Mouse (Mus musculus): ENCODE data around the gene Alcam. TPM values are rescaled to one million over a fixed set of nuclear protein-coding genes. Genes with fewer than 3 reads are reported as not detected.
A peak's percentile ranks its signal among the peaks of the same experiment; 100 is the strongest.

Alcam gene
- polyA plus RNA-seq, 1 experiment: 65.1 TPM

DNA sequence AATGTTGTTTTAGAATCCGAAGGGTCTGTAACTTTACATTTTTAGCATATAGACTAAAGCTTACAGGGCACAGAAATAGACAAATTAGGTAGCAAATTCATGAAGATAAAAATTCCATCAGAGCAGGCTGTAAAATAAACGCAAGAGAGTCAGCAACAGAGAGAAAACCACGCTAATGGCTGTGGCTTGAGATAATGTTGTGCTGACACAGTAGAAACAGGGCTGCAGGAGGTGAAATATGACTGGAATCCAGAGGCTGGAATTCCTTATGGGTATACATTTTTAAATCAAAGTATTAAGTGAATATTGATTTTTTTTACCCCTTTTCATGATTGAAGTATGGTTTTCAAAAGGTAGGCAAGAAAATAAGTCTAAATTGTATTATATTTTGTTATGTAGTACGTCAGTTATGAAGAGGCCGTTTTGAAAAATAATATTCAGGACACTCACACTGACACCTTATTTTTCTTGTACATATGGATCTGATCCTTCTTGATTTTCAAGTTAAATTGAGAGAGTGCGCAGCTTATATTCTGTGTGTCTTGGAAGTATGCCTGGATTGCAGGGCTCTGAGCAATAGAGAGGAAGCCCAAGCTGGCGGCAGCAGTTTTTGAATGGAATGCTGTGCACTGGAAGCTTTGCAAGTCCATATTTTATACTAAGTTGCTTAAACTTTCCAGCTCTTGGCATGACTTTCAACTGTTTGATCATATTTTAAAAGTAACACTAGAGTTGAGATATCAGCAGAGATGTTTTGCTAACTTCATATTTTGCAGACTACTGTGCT lies 74.9 kb downstream of the Alcam start:
- peak in 1 of 2 experiments; percentile 31 for DNase-seq (ENCODE audit: extremely low spot score in 1 of 2, low spot score in 1 of 2)

DNA sequence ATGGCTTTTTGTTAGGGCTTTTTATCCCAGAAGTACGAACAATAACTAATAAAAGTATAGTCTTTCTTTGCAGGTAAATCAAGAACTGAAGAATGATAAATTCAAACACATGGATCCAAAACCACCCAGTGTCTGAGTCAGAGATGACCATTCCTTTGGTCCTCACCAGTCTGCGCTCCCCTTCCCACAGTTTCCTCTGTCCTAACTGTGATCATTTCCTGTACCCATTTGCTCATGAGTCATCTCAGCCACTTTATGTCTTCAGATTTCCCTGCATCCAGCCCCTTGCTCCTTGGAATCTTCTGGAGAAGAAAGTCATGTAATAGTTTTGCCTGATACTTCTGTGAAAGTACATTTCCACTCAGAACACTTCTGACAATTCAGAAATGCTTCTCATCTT lies 77.0 kb downstream of the Alcam start:
- no peak for DNase-seq (ENCODE audit: extremely low spot score in 1 of 2, low spot score in 1 of 2)

DNA sequence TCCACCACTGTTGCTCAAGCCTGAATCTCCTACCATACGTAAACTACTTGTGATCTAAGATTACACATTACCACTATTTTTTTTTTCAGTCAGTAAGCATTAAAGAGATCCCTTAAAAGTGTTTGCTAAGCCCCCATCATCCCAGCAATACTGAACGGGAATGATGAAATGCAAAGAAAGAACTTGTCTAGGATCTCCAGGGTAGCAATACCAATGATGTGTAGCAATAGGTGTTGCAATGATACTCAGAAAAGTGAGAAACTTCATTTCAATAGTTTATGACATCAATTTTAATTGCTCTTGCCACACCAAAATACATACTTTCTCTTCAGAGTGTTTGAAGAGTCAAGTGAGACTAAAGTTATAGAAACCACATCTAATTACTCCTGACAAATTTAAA lies 81.9 kb downstream of the Alcam start:
- no peak for DNase-seq (ENCODE audit: extremely low spot score in 1 of 2, low spot score in 1 of 2)

DNA sequence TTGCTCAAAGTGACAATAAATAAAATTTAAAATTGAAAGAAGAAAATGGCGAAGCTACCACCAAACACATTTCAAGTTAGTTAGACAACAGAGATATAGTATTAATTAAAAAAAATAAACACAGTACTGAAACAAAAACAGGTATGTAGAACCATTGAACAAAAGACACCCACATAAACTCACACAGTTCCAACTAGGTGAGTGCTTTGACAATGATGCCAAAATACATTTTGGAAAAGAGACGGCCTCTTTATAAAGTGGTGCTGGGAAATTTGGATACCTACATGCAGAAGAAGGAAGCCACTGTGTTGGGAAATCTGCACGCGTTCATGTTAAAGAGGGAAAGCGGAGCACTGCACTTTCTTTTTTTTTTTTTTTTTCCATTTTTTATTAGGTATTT lies 85.4 kb downstream of the Alcam start:
- no peak for DNase-seq (ENCODE audit: extremely low spot score in 1 of 2, low spot score in 1 of 2)

DNA sequence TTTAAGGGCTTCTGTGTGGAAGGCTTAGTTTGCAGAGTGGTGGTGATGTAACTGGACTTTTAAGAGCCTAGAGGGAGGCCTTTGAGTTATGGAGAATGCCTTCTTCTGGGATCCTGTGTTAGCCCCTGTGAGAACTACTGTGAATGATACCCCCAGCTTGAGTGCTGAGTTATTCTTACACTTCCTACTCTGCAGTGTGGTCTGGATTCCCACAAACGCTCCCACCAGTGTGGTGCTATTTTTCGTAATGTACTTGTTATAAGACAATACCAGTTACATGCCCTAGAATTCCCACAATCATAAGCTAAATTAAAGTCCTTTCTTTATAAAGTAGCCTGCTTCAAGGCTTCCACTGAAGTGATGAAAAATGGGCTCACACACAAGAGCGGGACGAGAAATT lies 87.0 kb downstream of the Alcam start:
- no peak for DNase-seq (ENCODE audit: extremely low spot score in 1 of 2, low spot score in 1 of 2)

DNA sequence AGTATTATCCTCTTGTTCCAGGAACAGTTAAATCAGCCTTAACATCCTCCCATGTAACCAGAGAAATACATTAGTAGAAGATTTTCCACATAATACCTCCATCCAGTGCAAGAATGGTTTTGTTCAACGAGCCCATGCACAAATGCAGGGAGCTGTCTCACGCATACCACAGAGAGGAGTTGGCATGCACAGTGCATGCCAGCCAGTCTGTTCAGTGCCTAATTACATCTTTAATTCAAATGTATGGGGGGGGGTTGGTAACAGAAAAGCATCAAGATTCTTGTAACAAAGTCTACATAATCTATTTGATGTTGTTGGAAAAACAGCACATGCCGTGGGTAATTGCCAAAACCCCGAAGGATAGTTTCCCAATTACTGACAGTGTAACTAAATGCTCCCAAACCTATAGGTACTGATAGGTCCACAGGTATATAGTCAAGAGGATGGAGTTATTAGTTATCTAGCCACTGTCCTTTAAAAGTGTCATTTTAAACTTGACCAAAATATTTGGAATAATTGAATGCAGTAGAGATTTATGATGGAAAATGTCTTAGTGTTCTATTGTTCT lies 89.8 kb downstream of the Alcam start:
- no peak for DNase-seq (ENCODE audit: extremely low spot score in 1 of 2, low spot score in 1 of 2)

DNA sequence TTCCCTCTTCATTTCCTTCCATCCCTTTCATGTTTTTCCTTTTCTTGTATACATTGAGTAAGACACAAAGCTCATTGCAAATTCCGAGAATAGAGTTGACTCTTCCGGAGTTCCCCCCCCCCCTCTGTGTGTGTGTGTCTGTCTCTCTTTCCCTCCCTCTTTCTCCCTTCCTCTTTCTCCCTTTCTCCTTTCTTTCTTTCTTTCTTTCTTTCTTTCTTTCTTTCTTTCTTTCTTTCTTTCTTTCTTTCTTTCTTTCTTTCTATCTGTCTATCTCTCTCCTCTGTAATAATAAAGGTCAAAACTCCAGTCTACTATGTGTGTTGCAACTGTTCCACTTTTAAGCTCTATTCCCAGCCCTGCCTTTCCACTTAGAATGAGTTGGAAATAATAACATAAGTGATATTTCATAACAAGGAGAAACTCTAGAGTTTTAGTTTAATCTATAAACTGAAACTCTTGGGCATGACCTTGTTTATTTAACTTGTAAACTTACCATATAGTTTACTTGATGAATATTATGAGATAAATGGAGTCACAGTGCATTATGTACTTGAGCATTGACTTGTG lies 110.3 kb downstream of the Alcam start:
- DNase-seq (ENCODE audit: extremely low spot score in 1 of 2, low spot score in 1 of 2): no peak

DNA sequence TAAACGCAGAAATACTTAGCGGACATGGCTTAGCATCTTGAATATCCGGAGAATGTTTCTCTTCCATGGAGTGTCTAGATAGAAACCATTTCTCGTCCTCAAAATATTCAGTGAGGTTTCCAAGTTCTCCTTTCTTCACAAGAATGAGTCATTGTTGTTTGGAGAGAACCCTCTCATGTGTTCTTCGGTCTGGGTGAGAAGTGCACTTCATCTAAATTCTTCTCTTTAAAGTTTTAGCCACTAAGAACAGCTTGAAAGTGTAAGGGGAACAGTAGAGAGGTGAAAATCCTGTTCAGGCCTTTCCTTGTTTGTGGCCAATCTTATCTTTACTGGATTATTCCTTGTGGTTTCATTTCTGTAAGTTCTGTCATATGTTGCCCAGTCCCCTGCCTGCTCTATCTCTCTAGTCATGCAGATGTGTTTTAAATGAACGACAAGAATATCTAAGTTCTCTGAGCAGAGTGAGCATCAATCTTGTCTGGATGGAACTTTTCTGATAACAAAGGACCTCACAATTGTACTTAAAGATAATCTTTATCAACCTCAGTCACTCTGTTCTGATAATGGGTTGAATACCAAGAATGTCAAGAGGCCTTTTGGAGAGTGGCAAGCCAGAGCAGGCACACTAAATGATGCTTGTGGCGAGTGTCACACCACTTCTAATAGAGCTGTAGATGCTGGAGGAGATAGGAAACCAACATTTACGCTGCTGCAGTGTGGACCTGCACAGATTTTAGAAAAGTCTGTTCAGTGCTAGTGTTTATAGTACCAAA lies 111.0 kb downstream of the Alcam start:
- DNase-seq (ENCODE audit: extremely low spot score in 1 of 2, low spot score in 1 of 2): no peak

DNA sequence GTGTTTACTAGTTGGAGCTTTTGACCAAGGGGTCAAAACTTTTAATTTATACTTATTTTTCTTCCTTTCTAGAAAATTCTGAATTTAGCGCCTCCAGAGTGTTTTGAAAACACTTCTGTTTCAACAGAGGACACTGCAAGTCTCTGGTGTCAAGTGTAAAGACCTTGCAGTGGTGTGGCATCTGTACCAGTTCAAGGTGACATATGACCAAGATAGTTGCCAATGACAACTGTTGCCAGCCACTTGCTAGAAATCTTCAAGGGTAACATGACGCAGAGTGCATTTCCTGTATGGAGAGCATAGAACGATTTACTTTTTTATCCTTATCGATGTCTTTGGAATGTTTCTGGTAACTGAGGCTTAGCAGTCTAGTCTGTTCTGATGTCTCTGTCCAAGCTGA lies 119.8 kb downstream of the Alcam start:
- DNase-seq (ENCODE audit: extremely low spot score in 1 of 2, low spot score in 1 of 2): no peak

DNA sequence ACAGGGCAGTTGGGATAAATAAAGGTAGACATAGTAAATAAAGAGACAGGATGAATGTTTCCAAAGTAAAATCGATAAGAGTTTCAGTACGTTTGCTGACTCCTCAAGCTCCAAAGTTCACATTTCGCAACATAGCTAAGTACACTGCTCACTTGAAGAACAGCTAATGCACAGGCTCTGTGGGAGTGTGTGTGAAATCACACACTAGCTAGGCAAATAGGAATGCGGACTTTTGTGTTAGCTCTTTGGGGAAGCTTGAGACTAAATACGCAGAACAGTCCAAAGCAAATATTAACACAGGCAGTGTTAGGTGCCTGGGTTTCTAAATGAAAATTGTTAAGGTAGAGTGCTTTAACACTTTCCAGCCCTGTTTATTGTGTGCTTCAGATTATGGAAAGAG lies 120.2 kb downstream of the Alcam start:
- DNase-seq (ENCODE audit: extremely low spot score in 1 of 2, low spot score in 1 of 2): no peak

DNA sequence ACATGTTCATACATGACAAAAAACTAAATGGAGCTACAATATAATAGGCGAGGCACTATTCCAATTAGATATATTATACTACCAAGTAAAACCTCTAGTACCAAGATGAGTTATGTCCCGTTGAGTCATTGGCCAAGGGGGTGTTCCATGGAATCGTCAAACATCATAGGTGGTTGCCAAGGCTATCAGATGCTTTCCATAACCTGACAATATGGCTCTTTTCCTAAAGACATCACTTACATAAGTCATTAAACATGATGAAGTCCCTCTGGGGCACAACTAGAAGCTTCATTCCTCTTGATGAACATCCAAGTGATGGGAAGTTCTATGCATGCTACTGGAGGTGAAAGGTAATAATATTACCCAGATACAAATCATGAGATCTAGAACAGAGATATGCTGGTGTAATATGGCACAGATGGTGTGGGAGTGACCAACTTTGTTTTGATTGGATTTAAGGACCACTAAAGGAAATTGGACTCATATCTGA lies 122.5 kb downstream of the Alcam start:
- DNase-seq (ENCODE audit: extremely low spot score in 1 of 2, low spot score in 1 of 2): no peak

DNA sequence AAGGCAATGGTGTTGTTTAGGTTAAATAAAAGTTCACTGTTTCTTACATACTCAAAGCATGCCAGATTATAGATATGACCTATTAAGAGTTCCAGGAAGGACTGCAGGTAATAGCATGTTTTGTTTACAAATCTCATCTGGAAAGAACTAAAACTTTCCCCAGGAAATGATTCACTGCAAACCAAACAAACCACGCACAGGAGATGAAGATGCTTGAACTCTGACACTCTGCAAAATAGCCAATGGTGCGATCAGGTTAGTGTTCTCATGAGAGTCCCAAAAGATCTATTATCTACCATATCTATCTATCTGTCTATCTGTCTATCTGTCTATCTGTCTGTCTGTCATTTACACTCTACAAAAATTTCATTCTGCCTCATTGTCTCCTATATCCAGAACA lies 124.5 kb downstream of the Alcam start:
- DNase-seq (ENCODE audit: extremely low spot score in 1 of 2, low spot score in 1 of 2): no peak

DNA sequence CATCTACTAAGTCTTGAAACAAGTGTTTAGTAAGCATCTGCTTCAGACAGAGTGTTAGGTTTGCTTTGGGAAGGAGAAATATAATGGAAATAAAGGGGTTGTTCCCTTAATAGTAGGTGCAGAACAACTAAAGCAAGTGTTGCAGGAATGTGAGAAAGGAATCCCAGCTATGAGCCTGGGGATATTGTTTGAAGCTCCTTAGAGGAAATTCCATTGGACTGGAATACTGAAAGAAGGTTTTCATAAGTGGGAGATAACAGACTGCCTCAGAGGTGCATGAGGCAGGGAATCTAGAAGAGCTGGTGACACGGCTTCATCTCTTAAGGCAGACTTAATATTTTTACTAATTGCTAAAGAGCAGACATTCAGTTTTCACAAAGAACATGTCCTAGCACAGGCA lies 134.6 kb downstream of the Alcam start:
- no peak for DNase-seq (ENCODE audit: extremely low spot score in 1 of 2, low spot score in 1 of 2)

DNA sequence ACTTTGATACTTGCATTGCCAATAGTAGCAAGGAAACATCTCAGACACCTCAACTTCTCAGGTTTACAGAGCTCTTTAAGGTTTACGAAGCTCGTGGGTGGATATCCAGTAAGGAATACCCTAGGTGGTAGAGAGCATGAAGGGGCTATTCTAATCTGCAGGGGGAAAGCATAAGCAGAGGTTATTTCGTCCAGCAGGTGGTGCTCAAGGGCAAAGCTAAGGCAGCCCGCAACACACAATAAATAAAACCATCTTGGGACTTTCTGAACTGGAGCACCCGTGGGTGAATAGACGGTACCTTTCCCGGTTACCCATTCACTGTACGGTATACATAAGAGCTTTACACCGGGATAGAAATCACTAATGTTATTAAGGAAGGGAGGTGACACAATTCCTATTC lies 142.8 kb downstream of the Alcam start:
- peak; percentile 47 to 91 for DNase-seq (ENCODE audit: extremely low spot score in 1 of 2, low spot score in 1 of 2)

DNA sequence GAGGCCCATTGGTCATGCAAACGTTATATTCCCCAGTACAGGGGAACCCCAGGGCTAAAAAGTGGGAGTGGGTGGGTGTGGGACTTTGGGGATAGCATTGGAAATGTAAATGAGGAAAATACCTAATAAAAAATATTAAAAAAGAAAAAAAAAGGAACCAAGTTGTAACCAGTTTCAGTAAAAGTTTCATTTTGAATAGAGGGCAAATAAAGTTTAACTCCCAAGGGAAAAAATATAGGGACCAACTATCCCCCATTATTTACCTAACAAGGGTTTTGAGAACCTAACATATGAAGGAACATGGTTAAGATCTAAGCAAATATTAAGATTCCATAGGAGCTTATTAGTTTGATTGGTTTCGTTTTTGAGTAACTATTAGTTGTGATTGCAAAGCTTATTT lies 146.9 kb downstream of the Alcam start:
- DNase-seq (ENCODE audit: extremely low spot score in 1 of 2, low spot score in 1 of 2): no peak

DNA sequence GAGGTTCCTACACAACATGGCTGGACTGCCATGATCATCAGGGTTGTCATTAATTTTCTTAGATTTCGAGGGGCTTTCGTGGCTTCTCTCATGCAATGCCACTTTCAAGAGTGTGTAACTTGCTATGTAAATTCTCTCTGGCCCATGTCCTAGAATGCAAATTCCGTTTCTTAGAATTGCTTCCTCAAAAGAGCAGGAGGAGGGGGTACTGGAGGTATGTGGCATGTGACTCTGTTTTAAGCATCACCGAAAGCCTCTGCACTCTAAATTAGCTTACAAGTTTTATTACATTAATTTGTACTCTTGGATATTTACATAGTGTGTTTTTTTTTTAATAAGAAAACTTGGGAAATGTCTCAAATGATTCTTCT lies 150.4 kb downstream of the Alcam start:
- DNase-seq (ENCODE audit: extremely low spot score in 1 of 2, low spot score in 1 of 2): no peak

DNA sequence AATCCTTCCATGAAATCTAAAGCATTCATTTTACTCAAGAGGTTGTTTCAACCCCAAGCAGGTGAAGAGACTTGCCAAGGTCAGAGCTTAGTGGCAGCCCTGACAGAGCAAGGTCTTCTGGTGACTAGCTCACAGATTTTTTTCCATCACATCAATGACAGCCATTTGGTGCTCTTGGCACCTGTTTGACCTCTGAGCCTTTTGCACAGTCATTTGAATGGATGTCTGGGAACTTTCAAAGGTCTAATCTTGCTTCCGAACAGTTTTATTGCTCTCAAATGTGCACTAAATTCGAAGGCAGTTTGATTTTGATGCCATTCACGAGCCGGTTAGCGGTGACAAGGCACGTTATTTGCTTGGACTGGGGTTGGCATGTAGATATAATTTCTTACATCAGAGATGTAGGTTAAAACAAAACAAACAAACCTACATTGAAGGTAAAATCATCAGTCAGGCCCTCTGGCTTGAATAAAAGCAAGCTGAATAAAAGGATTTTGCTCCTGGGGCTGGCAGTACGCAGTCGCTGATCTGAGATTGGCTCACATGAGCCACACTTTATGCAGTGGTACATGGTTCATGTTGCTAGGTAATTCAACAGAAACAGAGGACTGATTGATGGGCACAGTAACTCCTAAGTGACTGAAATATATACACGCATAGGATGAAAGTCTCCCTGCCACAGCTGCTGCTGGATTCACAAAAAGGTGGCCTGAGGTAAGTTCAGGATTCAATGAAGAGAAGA lies 150.9 kb downstream of the Alcam start:
- DNase-seq (ENCODE audit: extremely low spot score in 1 of 2, low spot score in 1 of 2): no peak

DNA sequence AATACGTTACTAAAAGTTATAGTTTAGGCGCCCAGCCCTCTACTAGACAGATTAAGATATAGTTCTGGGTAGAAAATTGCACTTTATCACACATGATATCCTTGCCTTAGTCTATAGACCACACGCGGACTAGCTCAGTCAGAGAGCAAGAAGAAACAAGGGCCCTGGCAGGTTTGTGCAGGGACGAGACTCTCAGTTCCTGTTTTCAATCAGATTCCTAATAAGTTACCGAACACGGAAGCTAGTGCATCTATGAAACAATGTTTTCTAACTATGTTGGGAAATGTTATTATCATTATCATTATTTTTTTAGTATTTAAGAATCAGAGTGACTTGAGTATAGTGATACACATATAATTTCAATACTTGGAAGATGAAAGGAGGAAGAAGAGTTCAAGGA lies 152.1 kb downstream of the Alcam start:
- no peak for DNase-seq (ENCODE audit: extremely low spot score in 1 of 2, low spot score in 1 of 2)

DNA sequence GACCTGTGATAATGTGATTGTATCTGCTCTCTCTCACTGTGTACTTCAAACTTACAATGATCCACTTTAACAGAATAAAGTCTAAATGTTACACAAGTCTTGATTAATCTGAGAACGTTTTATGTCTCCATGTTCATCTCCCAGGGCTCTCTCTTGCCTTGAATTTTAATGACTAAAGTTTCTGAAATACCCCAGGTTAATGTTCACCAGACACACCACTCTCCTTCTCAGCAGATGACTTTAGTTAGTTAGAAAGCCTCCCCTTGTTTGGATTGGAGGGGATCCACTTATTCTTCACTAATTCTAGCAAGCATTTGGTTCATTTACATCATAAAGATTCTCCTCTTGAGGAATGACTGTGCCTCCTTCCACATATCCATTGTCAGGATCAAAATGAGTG lies 157.5 kb downstream of the Alcam start:
- DNase-seq (ENCODE audit: extremely low spot score in 1 of 2, low spot score in 1 of 2): no peak

DNA sequence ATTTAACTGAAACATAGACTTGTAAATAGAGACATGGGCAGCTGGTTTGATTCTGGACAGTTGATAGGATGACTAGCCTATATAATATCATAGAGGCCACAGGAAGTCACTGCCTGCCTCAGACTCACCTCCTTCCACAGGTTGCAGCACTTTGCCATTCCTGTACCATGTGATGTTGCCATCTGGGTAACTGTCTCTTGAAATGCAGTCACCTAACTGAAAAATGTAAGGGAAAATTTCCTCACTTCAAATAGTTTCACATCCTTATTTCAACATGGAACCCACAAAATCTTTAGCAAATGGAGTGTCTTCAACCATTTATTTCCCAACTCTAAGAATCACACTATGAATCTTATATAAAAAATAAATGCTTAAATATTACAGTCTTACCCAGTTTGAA lies 158.3 kb downstream of the Alcam start:
- DNase-seq (ENCODE audit: extremely low spot score in 1 of 2, low spot score in 1 of 2): no peak

All from frontal cortex, adult 2 months (tissue).